Mouse (Mus musculus) brain, embryonic 14.5 days (tissue): ENCODE data around the gene Cblc.

Experiments used
- CTCF ChIP-seq: fragments of 200-500 bp; IDR thresholded peaks from 2 replicates; pipeline ENCODE4 v1.5.1; 2012; ENCODE audit warnings: inconsistent platforms, mild to moderate bottlenecking, moderate library complexity, borderline replicate concordance; ENCODE audit not compliant: insufficient read depth, insufficient read length; ENCODE audit errors: extremely low read depth
- POLR2A ChIP-seq: fragments of 200-500 bp; IDR thresholded peaks from 2 replicates; pipeline ENCODE4 v1.6.1; 2012; ENCODE audit warnings: mild to moderate bottlenecking, inconsistent platforms, borderline replicate concordance; ENCODE audit not compliant: poor library complexity, insufficient read depth, insufficient read length, severe bottlenecking; ENCODE audit errors: extremely low read depth

DNA sequence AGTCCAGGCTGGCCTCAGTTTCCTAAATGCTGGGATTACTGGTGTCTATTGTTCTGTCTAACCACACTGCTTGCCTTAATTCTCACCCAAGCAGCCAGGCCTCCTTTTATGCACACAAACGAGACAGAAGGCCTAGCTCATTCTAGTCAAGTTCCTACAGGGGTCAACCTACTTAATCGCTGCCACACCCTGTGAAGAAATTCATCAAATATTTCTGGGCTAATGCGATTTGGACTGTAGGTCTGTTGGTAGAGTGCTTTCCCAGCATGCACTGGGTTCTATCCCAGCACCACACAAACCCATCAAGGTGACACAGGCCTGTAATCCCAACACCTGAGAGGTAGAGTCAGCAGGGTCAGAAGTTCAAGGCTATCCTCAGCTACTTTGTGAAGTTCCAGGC is 33.1 kb upstream of the Cblc start:
- no peak for TF ChIP-seq CTCF
- no peak for TF ChIP-seq POLR2A
